Mouse (Mus musculus) megakaryocyte progenitor cell, adult 5-6 weeks (primary cell): Measurements from ENCODE around the gene Aup1. TPM values are rescaled to one million over a fixed set of nuclear protein-coding genes. Genes with fewer than 3 reads are reported as not detected.
A peak's percentile ranks its signal among the peaks of the same experiment; 100 is the strongest.

Experiments used
- ATAC-seq: replicated peaks from 2 replicates; pipeline ENCODE4 v1.8.0; 2016; ENCODE audit warnings: mild to moderate bottlenecking, moderate TSS enrichment, inconsistent platforms; ENCODE audit not compliant: poor library complexity
- total RNA-seq, 2 experiments: library from RNA; stranded (forward) in 1 of 2; stranded (reverse) in 1 of 2; fragments of 157-497, 149-512 nt in 1 of 2; fragments of 200-1000 nt in 1 of 2; gene quantifications; 2 replicates each; pipeline versions ENCODE4 v1.2.3 to v1.2.4; 2015 to 2017

Aup1 gene
- total RNA-seq, 2 experiments from 2014 or later, result 112 to 135 TPM

- no peak for ATAC-seq
Measured at GRCm38 (mm10) chr6:83068706-83069487, 14.6 kb downstream of the Aup1 start.

- no peak for ATAC-seq
Measured at GRCm38 (mm10) chr6:83069488-83070246, 15.3 kb downstream of the Aup1 start.

GRCm38 (mm10) chr6:83070247-83070310, 15.8 kb downstream of the Aup1 start, which contains the start of gene Tlx2:
Gene Tlx2, minus strand, starts transcription at chr6:83070293.
- ATAC-seq, result no peak

GRCm38 (mm10) chr6:83070311-83071219, 16.2 kb downstream of the Aup1 start:
- ATAC-seq, result 0 out of 2 replicates have a peak, but pooled peaks have one; percentile 10

- ATAC-seq, result no peak
Measured at GRCm38 (mm10) chr6:83071220-83071619, 16.9 kb downstream of the Aup1 start.

- 0 out of 2 replicates have a peak, but pooled peaks have one; percentile 19 for ATAC-seq
Measured at GRCm38 (mm10) chr6:83074979-83075378, 20.7 kb downstream of the Aup1 start.

GRCm38 (mm10) chr6:83077630-83078323, 23.5 kb downstream of the Aup1 start, which contains the start of gene Pcgf1:
Gene Pcgf1, plus strand, starts transcription at chr6:83077869.
- ATAC-seq, result peak; percentile 15

GRCm38 (mm10) chr6:83078324-83078858, 24.1 kb downstream of the Aup1 start:
- peak; percentile 92 for ATAC-seq

GRCm38 (mm10) chr6:83080210-83080609, 25.9 kb downstream of the Aup1 start:
- no peak for ATAC-seq

GRCm38 (mm10) chr6:83083497-83083896, 29.2 kb downstream of the Aup1 start:
- no peak for ATAC-seq

- no peak for ATAC-seq
Measured at GRCm38 (mm10) chr6:83084477-83084876, 30.2 kb downstream of the Aup1 start.

GRCm38 (mm10) chr6:83086121-83087035, 32.1 kb downstream of the Aup1 start, which contains the start of gene Lbx2:
Gene Lbx2, plus strand, starts transcription at chr6:83086367.
- peak; percentile 39 for ATAC-seq

GRCm38 (mm10) chr6:83087205-83087925, 33.0 kb downstream of the Aup1 start:
- ATAC-seq, result no peak

- ATAC-seq, result no peak
Measured at GRCm38 (mm10) chr6:83087926-83088260, 33.6 kb downstream of the Aup1 start.

GRCm38 (mm10) chr6:83092416-83093127, 38.3 kb downstream of the Aup1 start:
- ATAC-seq, result no peak

- ATAC-seq, result no peak
Measured at GRCm38 (mm10) chr6:83095968-83096367, 41.6 kb downstream of the Aup1 start.

- ATAC-seq, result no peak
Measured at GRCm38 (mm10) chr6:83098411-83098810, 44.1 kb downstream of the Aup1 start.

- ATAC-seq, result peak; percentile 87
Measured at GRCm38 (mm10) chr6:83101316-83101687, 47.0 kb downstream of the Aup1 start, which contains the start of the genes Ccdc142 and Gm42688. Gene Ccdc142, plus strand, starts transcription at chr6:83101601. Gene Gm42688, plus strand, starts transcription at chr6:83101617.
